Mouse (Mus musculus): ENCODE results near the gene Scn2b.

Scn2b gene

DNA sequence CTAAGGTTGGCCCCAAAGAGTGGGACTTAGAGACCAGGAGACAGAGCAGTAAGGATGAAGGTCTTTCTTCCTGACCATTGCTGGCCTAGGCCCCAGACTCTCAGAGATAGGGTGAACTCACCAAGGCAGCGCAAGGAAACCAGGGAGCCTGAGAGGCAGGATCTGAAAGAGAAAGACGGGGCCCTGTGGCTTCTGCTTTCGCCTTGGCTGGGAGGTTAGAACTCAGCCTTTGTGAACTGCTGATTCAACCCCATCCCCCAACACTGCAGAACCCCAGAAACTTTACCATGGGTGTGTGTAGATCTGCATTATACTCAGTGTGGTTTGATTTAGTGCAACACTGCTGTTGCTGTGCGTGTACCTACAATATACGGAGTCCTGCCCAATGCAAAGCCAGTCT is 61.7 kb downstream of the Scn2b start:
- DNase-seq, result no peak

Data from right cerebral cortex, adult 18-20 months (tissue).